Mouse (Mus musculus) thymus, postnatal 4 days (tissue): ENCODE measurements around the gene Iqgap2.

Experiments used
- DNase-seq: peaks from one replicate; pipeline ENCODE4 v3.0.0; 2021

Iqgap2 gene

DNA sequence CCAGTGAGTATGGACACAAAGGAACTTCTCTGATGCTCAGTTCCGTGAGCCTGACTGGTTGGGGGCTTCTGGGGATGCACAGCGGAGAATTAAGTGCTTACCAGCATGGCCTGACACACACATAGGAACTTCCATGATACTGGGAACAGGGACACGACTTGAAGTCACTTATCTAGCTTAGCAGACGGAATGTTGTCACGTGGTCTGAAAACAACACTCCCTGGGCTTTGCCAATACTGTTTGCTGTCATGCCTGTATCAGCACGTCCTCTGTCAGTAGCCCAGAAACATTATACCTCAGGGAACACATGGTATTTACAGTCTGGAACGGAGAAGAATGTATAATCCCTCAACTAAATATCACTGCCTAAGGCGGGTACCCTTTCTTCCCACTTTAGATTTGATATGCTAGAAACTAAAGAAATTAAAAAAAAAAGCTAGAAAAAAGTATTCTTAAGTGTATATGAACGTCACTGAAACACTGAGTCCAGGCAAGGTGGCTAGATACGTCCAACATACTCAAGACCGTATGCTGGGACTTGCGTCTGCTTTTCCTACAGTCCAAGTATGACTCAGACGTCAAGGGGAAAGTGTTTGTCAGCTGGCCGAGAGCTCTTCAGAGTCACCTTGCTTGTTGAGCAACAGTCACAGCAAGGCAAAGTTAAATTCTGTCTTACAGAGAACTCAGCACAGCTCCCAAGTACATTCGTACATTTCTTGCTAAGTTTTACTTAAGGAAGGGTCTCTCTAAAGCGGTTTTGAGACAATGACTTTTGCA is 280.7 kb downstream of the Iqgap2 start:
- no peak for DNase-seq

DNA sequence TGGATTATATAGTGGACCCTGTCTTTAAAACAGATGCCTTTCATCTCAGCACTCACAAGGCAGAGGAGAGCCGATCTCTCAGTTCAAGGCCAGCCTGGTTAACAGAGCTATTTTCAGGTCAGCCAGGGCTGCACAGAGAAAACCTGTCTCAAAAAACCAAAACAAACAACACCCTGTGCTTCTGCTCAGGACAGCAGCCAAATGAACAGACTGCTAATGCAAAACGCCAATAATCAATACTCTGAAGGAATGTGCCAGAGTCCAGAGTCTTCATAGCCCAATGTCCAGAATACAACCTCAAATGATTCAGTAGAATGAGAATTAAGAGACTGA is 282.7 kb downstream of the Iqgap2 start:
- no peak for DNase-seq

DNA sequence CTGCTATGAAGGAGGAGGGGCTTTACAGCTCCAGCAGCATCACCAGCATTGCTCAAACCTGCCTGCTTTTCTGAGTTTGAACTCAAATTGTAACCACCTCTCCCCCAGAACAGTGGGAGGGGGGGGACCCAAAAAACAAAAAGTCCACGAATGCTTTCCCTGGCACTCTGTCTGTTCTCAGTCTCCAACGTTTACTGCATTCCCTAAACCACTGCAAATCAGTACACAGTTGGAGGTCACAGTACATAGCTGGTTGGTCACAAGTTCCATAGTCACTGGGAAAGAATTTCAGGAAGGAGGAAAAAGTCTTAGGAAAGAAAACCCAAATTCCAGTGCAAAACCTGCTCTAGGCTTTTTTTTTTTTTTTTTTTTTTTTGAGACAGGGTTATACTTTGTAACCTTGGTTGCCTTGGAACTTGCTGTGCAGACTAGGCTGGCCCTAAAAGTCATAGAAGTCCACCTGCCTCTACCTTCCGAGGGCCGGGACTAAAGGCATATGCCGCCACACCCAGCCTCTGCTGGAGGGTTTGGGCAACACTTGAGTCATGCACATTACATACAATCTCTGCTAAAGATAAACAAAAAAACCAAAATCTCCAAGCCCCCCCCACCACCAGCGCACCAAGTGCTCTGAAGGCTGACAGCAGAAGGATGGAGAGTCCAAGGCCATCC is 283.2 kb downstream of the Iqgap2 start:
- no peak for DNase-seq

DNA sequence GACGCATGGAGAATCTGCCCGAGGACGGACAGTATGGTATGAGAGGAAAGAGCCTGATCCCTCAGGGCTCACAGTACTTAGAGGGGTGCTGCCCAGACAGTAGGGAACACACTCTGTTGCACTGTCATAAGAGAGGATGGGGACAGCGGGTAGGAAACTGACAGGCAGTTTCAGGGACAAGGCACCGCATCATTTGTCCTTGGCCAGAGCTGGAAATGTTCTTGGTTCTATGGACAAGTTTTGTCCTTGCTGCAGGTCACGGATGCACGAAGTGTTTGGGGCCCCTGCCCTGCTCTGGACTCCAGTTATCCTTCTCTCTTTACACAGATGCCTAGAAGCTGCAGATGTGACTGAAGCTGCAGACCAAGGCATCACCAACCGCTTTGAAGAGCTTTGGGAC is 284.7 kb downstream of the Iqgap2 start:
- DNase-seq = no peak

DNA sequence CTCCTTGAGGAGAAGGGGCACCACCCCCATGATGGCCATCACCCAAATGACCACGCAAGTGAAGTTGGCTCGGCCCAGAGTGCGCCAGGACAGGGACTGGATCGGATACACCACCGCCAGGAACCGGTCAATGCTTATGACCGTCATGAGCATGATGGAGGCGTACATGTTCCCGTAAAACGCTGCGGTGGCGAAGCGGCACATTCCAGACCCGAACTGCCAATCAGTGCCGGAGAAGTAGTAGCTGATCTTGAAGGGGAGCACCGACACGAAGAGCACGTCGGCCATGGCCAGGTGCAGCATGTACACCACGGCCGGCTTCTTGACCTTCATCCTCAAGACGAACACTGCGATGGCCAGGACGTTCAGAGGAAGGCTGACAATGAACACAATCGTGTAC is 287.4 kb downstream of the Iqgap2 start:
- DNase-seq = no peak

DNA sequence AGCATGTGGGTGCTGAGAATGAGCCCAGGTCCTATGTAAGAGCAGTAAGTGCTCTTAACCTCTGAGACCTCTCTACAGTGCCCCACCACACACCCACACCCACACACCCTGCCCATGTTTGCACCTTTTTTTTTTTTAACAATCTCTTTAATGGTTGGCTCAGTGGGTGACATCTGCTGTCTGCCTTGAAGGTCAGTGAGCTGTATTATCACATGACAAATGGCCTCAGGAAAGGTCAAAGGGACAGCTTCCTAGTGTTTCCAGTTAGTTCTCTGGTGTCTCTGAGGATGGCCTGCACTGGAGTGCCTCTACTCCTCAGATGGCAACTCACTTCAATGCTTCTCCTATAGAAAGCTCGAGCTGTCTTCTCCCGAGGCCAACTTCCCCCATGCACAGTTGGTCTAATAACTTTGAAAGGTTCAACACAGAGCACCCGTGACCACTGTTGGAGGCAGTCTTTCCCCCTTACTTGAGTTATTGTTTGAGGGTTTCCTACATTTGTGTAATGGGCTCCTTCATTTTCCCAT is 291.8 kb downstream of the Iqgap2 start:
- no peak for DNase-seq

DNA sequence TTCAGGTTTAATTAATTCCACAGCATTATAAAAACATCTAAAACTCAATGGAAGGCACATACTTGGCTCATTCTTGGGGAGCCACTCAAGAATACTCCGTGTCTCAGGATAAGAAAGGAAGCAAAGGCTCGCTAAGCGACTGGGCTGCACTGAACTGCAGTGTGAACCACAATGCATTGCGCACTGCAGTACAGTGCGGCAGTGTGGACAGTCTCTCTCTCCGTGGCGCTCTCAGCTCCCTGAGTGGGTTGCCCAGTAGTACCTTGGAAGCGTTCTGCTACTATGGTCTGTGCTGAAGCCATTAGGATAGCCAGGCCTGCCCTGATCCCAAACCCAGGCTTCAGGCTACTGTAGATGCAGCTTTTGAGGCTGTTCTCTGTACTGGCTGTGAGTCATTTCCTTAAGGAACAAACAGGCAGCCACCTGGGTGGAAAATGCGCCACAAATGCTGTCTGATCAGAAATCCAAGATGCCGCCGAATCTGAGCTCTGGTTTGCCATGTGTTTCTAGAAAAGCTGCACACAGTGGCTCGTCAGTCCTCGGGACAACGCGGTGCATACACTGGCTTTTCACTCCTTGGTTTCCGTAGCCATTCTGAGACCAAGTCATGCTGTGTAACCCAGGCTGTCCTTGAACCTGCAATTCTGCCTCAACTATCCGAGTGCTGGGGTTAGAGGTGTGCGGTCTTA is 293.3 kb downstream of the Iqgap2 start:
- no peak for DNase-seq

DNA sequence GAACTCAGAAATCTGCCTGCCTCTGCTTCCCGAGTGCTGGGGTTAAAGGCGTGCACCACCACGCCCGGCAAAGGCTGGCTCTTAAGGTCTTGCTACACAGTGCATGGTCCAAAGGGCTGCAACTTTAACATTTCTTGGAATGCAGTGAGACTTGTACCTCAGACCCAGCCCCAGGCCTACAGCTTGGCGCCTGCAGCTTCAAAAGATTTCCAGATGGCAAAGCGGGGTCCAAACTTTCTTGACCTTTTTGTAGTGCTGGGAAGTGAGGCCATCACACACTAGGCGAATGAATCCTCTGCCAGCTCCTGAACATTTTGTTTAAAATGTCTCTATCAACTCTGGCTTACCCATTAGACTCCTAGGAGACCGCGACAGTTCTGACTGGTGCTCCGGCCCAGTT is 294.1 kb downstream of the Iqgap2 start:
- no peak for DNase-seq

DNA sequence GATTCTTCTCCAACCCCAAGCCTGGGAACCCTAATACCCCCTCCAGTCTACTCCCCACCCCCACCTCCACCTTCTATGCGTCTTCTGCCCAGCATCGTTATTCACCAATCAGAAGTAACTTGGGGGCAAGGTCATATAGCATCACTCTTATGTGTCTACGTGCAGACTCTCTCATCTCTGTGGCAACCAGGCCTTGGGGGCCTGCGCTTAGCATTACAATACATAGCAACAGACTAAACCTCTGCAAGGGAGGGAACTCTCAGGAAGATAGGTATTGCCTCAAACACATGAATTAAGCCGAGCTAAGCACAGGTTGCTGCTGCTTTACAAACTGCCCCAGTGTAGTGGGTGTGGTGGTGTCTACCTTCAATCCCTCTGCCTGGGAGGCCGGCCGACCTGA is 295.0 kb downstream of the Iqgap2 start:
- no peak for DNase-seq

DNA sequence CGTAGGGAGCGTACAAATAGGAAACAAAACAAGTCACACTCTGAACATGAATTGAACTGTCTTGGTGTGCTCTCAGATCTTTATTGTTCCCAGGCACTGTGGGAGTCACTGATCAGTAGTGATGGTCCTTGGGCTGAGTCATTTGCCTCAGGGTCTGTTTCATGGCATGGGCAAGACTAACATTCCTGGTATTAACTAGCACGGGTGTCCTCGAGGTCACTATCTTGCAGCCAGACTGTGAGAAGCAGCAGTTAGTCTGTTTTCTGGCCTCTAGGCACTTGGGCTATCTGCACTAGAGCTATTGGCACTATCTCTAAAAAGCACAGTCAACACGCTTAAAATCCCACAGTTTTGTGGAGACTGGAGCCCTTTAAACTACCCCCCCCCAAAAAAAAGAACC is 295.8 kb downstream of the Iqgap2 start:
- no peak for DNase-seq

DNA sequence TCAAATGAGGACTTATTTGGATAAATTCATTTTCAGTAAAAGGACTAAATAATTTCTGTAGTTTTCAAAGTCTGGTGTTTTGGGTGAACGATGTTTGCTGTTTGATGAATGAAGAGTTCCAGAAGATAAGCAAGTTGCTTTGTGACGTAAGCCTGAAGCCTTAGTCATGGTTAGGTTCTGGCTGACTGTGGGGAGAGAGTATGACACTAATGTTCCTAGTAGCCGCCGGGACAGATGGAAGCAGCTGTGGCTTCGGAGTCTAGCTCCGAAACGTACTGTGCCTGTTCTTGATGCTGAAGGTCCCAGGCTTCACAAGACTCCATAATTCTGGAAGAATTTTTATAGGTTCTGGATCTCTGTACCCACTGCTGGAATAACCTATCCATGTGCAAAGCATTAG is 296.3 kb downstream of the Iqgap2 start:
- no peak for DNase-seq

DNA sequence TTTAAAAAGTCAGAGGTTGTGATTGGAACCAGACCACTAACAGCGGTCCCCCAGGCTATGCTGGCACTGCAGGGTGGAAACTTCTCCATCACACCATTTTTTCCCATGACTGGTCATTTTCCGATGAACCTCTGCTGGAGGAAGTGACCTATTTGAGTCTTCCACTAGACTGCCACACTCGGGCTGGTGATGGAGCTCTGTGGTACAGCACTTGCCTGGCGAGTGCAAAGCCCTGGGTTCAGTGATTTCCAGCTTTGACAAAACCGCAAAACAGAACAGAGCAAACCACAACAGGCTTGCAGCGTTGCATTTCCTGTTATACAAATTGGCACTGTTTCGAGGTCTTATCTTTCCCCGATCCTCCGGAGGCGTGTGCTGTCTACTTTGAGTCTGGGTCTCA is 298.9 kb downstream of the Iqgap2 start:
- peak; percentile 30 for DNase-seq

DNA sequence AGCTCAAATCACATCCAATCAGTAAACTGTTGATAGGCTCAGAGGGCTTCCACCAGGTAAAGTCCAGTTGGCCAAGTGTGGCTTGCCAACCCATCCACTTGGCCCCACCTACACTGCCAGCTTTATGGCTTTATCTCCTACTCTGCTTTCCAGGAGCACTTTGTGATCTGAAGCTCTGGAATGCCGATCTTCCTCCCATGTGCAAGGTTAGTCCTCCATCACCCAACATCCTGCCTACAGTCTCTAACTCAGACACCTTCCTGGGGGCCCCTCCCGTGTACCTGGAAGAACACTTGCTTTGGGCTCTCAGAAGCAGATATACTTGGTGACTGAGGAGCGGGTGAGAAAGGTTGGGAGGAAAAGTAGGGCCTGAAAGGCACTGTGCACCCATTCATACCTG is 300.1 kb downstream of the Iqgap2 start:
- DNase-seq = no peak

DNA sequence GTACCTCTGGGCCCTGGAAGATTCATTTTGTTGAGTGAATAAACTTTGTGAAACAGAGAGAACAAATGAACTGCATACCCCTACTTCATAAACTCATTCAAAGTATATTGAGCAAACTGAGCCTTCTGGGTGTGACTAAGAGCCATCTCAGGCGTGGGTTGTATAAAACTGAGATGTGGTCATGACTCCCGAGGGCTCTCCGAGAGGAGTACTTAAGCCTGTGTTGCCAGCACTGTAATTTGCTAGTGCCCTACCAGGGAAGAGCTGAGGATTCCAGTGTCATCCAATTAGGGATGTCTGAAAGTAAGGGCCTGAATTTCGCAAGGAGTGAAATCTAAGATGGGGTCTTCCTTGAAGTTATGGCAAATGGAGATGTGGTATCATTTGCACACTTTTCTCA is 304.1 kb downstream of the Iqgap2 start:
- no peak for DNase-seq

DNA sequence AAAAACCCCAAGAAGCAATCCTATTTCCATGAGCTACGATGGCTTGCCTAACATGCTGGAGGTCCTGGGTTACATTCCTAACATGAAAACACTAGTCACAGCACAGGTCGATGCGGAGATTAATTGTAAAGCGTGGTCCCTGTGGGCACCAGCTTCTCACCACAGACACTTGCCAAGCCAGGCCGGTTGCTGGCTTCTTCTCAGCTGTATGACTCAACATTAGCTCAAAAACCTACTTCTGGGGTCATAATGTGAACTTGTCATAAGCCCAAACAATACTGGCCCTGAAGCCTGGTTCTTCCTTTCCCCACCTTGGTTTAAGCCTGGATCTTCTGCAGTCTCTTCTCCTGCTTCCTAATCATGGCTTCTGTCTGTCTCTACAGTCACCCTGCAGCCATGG is 306.8 kb downstream of the Iqgap2 start:
- DNase-seq = no peak

DNA sequence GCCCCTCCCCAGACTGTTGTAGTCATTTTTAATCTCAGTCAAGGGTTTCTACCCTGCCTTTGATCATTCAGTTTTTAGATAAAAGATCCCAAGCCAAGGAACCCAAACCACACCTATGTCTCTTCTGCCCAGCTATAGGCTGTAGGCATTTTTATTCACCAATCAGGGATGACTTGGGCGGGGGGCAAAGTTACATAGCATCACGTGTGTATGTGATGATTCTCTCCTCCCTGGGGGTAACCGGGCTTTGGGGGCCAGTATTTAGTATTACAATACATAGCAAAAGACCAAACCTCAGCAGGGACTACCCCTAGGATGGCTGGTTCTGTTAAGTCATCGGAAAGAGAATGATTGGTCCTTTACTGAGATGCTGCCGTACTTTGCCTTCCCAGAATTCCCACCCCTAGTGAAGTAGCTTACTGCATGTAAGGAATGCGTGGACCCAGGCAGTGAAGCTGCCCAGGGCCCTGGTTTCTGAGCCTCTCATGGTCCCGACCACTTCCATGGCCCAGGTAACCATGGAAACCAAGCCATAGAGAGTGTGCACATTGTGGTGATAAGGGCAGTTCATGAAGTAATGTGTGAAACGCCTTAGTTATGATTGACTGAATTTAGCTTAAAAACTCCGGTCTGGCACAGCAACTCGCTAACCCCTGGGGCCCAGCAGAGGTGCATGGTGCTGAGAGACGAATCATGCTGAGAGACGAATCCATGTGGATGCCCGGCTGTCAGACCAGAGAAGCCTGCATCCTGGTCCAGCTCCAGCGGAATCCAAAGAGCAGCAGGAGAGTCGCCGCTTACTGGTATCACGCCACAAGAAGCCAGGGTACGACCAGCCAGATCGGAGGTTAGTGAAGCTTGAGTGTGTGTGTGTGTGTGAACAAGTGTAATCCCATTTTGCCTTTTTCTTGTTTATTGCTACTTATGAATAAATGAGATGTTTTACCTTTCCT is 308.2 kb downstream of the Iqgap2 start:
- no peak for DNase-seq

DNA sequence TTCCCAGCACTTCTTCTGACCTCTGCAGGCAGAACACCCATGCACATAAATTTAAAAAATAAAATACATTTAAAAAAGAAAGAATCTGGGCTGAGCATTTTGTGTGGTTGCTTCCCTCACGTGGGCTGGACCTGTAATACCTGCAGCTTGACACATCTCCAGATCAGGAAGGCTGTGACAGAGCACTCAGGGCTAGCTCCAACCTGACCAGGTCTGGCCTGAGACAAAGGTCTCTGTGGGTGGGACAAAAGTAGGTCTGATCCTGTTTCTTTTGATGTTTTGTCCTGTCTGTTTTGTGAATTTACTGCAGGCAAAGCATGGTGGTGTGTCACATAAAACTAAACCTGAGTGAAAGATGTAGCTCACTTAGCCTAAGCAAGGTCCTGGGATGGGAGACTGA is 309.9 kb downstream of the Iqgap2 start:
- no peak for DNase-seq

DNA sequence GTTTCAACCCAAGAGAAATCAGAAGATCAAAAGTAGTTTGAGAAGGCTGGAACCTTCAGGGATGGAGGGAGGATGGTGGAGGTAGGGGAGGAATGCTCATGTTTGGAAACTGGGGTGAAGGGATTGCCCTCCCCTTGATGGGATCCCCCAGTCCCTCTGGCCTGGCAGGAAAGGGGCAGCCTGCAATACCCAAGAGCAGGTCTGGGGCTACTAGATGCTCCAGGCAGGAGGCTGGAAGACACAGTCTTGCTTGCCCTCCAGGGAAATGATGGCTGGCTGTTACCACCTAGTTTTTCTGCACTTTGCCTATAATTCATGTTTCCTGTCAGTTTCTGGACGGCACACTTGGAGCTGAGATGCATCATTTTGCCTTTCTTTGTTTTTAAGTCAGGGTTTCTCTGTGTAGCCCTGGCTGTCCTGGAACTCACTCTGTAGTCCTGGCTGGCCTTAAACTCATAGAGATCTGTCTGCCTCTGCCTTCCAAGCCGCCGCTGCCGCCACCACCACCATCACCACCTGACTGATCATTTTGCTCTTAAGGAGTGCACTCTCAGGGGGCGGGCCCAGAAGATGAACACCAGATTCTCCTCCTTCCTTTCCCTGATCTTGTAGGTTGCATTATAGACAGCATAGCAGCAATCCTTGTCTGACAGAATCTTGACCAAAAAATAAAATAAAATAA is 313.6 kb downstream of the Iqgap2 start:
- DNase-seq = no peak
